Mouse (Mus musculus): ENCODE data around the gene Trnau1ap. TPM values are rescaled to one million over a fixed set of nuclear protein-coding genes. Genes with fewer than 3 reads are reported as not detected.

The Trnau1ap gene
- polyA plus RNA-seq, 1 experiment from 2014 or later: 84.1 TPM

DNA sequence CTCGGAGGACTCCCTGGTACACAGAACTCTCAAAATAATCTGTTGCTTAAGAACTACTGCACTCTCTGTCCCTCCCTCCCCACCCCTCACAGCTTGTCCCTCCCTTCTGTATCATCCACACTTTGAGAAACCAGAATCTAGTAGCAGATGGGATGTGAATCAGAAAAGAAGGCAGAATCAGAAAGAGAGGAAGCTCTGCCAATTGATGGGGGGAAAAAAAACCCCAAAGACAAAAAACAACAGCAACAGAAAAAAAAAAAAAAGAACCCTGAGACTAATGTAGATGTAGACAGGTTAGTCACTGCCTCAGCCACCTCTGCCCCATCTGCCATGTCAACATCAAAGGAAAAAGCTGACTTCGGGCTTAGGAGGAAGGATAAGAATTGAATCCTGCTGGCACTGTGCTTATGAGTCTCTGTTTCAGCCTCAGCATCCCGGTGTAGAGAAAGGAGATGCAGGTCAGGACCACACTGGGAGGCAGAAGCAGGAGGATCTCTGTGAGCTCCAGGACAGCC is 62.4 kb downstream of the Trnau1ap start:
- no peak overlapping the region for H3K27ac ChIP-seq (ENCODE audit: low read depth, low read length)
- H3K4me2 ChIP-seq (replicated peaks; ENCODE audit: low read depth): no peak overlapping the region
- 0 out of 2 replicates have a peak, but pooled peaks cover 2% of the 10 kb centered on the region for H3K4me1 ChIP-seq (replicated peaks; ENCODE audit: control insufficient read depth, insufficient read depth, low read length)
- no peaks in the 10 kb centered on the region for H3K27me3 ChIP-seq (replicated peaks; ENCODE audit: control insufficient read depth, insufficient read depth, low read length)
- no peaks in the 10 kb centered on the region for H3K36me3 ChIP-seq (ENCODE audit: control insufficient read depth, insufficient read depth)
- H3K9me3 ChIP-seq (ENCODE audit: control insufficient read depth): no peaks in the 10 kb centered on the region
- no peak for TF ChIP-seq CTCF (IDR thresholded peaks at IDR 0.05; ENCODE audit: low read depth)
- 80% methylated on average over 3 of the region's 3 CpGs for WGBS
- no peak overlapping the region for H3K9ac ChIP-seq (ENCODE audit: low read depth, low read length)
- ATAC-seq: no peak
- H3K4me3 ChIP-seq (ENCODE audit: low read depth, low read length): no peak overlapping the region

DNA sequence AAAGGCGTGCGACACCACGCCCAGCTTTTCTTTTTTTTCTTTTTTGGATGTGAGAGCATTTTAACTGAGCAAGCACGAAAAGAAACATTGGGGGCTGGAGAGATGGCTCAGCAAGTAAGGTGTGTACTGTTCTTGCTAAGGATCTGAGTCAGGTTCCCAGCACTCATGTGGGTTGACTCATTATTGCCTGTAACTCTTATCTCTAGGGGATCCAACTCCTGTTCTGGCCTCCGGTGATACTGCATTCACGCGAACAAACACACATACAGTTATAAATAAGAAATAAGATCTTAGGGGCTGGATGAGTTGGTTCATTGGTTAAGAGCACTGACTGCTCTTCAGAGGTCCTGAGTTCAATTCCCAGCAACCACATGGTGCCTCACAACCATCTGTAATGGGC is 66.0 kb downstream of the Trnau1ap start:
- H3K27me3 ChIP-seq (replicated peaks; ENCODE audit: control insufficient read depth, insufficient read depth, low read length): no peaks in the 10 kb centered on the region
- no peaks in the 10 kb centered on the region for H3K36me3 ChIP-seq (ENCODE audit: control insufficient read depth, insufficient read depth)
- H3K9me3 ChIP-seq (ENCODE audit: control insufficient read depth): no peaks in the 10 kb centered on the region
- H3K4me3 ChIP-seq (ENCODE audit: low read depth, low read length): no peak overlapping the region
- H3K4me2 ChIP-seq (replicated peaks; ENCODE audit: low read depth): no peak overlapping the region
- H3K9ac ChIP-seq (ENCODE audit: low read depth, low read length): no peak overlapping the region
- 88% methylated on average over 7 of the region's 7 CpGs for WGBS
- H3K27ac ChIP-seq (ENCODE audit: low read depth, low read length): no peak overlapping the region
- no peak for ATAC-seq
- peaks cover 9% of the 10 kb centered on the region; the same call in 1 of the 2 replicates for H3K4me1 ChIP-seq (replicated peaks; ENCODE audit: control insufficient read depth, insufficient read depth, low read length)
- TF ChIP-seq CTCF (IDR thresholded peaks at IDR 0.05; ENCODE audit: low read depth): no peak

DNA sequence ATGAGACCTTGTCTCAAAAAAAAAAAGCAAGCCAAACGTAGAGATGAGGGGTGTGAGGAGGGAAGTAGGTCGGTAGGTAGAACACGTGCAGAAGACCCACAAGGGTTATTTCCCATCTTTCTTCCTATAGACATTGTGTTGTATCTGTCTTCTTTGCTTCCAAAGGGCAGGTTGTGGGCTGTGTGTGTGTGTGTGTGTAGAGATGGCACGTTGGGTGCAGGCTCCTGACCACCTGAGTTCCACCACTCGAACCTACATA is 67.1 kb downstream of the Trnau1ap start:
- Histone ChIP-seq H3K4me3 (ENCODE audit: low read depth, low read length) (no peak overlapping the region), H3K27ac (ENCODE audit: low read depth, low read length) (no peak overlapping the region)
- ATAC-seq: no peak

More for the DNA sequence above, 67.1 kb downstream of the Trnau1ap start:
- Histone ChIP-seq H3K4me1 (replicated peaks; ENCODE audit: control insufficient read depth, insufficient read depth, low read length) (peaks cover 9% of the 10 kb centered on the region; the same call in 1 of the 2 replicates), H3K36me3 (ENCODE audit: control insufficient read depth, insufficient read depth) (no peaks in the 10 kb centered on the region), H3K4me2 (replicated peaks; ENCODE audit: low read depth) (no peak overlapping the region), H3K9ac (ENCODE audit: low read depth, low read length) (no peak overlapping the region), H3K9me3 (ENCODE audit: control insufficient read depth) (no peaks in the 10 kb centered on the region), H3K27me3 (replicated peaks; ENCODE audit: control insufficient read depth, insufficient read depth, low read length) (no peaks in the 10 kb centered on the region)
- no peak for TF ChIP-seq CTCF (IDR thresholded peaks at IDR 0.05; ENCODE audit: low read depth)
- WGBS: 70% methylated on average over 5 of the region's 5 CpGs

Other genes with a start within 250 kb of the Trnau1ap start
- 0.24 and 0.29 TPM in 2 replicates for gene Oprd1, start 185.1 kb downstream of the Trnau1ap start, polyA plus RNA-seq (2015; fragmentation: Nextera tagmentation; extraction: Ambion mirVana)
- gene Ythdf2, start 117.2 kb downstream of the Trnau1ap start, polyA plus RNA-seq (2015; fragmentation: Nextera tagmentation; extraction: Ambion mirVana): 38.3 and 44.9 TPM in 2 replicates
- 8.9 and 9.6 TPM in 2 replicates for gene Gmeb1, start 67.9 kb downstream of the Trnau1ap start, polyA plus RNA-seq (2015; fragmentation: Nextera tagmentation; extraction: Ambion mirVana)
- gene Taf12, start 55.2 kb downstream of the Trnau1ap start, polyA plus RNA-seq (2015; fragmentation: Nextera tagmentation; extraction: Ambion mirVana): 43.2 and 47.5 TPM in 2 replicates
- gene Rab42, start 26.2 kb downstream of the Trnau1ap start, polyA plus RNA-seq (2015; fragmentation: Nextera tagmentation; extraction: Ambion mirVana): 48.2 and 48.3 TPM in 2 replicates
- 47.4 and 48.7 TPM in 2 replicates for gene Rcc1, start 24.1 kb upstream of the Trnau1ap start, polyA plus RNA-seq (2015; fragmentation: Nextera tagmentation; extraction: Ambion mirVana)
- 16.7 and 17.5 TPM in 2 replicates for gene Phactr4, start 93.0 kb upstream of the Trnau1ap start, polyA plus RNA-seq (2015; fragmentation: Nextera tagmentation; extraction: Ambion mirVana)
- gene Med18, start 134.4 kb upstream of the Trnau1ap start, polyA plus RNA-seq (2015; fragmentation: Nextera tagmentation; extraction: Ambion mirVana): 8.8 and 9.5 TPM in 2 replicates
- gene Sesn2, start 181.0 kb upstream of the Trnau1ap start, polyA plus RNA-seq (2015; fragmentation: Nextera tagmentation; extraction: Ambion mirVana): 17.2 and 18.0 TPM in 2 replicates
- 1,746 and 1,835 TPM in 2 replicates for gene Atpif1, start 204.1 kb upstream of the Trnau1ap start, polyA plus RNA-seq (2015; fragmentation: Nextera tagmentation; extraction: Ambion mirVana)
- gene Dnajc8, start 206.0 kb upstream of the Trnau1ap start, polyA plus RNA-seq (2015; fragmentation: Nextera tagmentation; extraction: Ambion mirVana): 119 and 120 TPM in 2 replicates
- gene Ptafr, start 234.5 kb upstream of the Trnau1ap start, polyA plus RNA-seq (2015; fragmentation: Nextera tagmentation; extraction: Ambion mirVana): 4.7 and 5.2 TPM in 2 replicates